Mouse (Mus musculus): ENCODE results near the gene Fbxo47. TPM values are rescaled to one million over a fixed set of nuclear protein-coding genes. Genes with fewer than 3 reads are reported as not detected.
"Not testable (repeated sequence)": the region's sequence is repeated elsewhere in the genome, so short reads cannot be mapped to it uniquely, and the experiment has no call there.

Gene Fbxo47
- polyA plus RNA-seq, 1 experiment from 2014 or later, result 0.26 TPM

DNA sequence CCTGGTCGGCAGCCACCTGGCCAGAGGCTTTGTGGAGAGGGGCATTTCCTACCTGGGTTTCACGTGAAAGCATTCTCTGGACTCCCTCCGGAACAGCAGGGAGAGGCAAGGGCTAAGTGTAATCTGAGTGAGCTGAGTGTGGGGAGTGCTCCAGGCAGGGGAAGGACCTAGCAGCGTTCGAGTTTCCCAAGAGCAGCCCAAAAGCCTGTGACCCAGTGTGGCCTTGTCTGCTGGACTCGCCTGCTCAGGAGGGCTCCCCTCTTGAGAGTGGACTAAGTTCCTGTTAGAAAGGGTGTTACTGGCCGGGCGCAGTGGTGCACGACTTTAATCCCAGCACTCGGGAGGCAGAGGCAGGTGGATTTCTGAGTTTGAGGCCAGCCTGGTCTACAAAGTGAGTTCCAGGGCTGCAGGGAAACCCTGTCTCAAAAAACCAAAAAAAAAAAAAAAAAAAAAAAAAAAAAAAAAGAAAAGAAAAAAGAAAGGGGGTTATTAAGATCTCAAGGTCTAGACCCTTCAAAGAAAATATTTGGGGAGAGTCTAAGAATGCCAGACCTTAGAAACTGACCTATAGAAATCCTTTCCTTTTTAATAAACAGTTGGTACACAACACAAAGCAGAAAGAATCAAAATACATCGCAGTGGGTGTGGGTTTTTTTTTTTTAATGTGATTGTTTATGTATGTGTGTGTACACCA is 44.4 kb downstream of the Fbxo47 start:
- peaks cover 4% of the 10 kb centered on the region; the same call in 1 of the 2 replicates for H3K4me1 ChIP-seq (ENCODE audit: control insufficient read depth, insufficient read depth, low read length)
- H3K9me3 ChIP-seq (ENCODE audit: control insufficient read depth, low read length), result no peaks in the 10 kb centered on the region
- 56% methylated on average over 11 of the region's 11 CpGs for WGBS
- H3K4me3 ChIP-seq (ENCODE audit: low read length), result no peak overlapping the region
- no peak overlapping the region for H3K4me2 ChIP-seq (ENCODE audit: low read depth, low read length)
- H3K36me3 ChIP-seq (ENCODE audit: control insufficient read depth, insufficient read depth, low read length), result peaks cover 6% of the 10 kb centered on the region
- 0 out of 2 replicates have a peak overlapping the region, but pooled peaks have one; percentile 51 for H3K27ac ChIP-seq (ENCODE audit: low read length)
- no peaks in the 10 kb centered on the region for H3K27me3 ChIP-seq (replicated peaks; ENCODE audit: control insufficient read depth, insufficient read depth, low read length)
- no peak overlapping the region for H3K9ac ChIP-seq (ENCODE audit: low read depth, low read length)
- ATAC-seq, result no peak

DNA sequence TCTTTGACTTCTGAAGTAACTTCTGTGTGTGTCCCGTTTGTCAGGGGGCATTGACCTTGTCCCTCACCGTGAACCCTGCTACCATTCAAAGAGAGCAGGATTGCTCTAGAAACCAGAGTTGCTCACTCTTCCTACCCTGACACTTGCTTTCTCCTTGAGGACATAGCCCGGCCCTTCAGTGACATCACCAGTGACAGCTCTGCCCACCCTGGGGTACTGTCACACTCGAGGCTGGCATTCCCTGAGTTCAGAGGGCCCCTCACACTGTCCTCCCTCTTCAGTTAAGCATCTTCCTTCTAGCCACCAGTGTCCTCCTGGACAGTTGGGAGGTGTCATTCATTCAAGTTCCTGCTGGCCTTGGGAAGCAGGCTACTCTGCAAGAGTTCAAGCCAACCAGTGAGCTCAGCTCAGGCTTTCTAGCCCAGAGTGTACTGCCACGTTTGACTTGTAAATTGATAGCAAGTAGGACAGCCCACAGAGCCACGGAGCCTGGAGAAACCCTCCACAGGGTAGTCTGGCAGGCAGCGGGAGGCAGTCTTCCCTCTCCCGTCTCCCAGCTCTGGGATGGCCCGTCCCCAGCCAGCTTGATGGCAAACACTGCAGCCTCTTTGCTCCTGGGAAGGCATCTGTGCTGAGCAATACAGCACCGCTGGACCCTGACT is 45.0 kb downstream of the Fbxo47 start:
- Histone ChIP-seq H3K9ac (ENCODE audit: low read depth, low read length) (no peak overlapping the region), H3K4me3 (ENCODE audit: low read length) (no peak overlapping the region), H3K36me3 (ENCODE audit: control insufficient read depth, insufficient read depth, low read length) (peaks cover 12% of the 10 kb centered on the region), H3K9me3 (ENCODE audit: control insufficient read depth, low read length) (no peaks in the 10 kb centered on the region), H3K27ac (ENCODE audit: low read length) (0 out of 2 replicates have a peak overlapping the region, but pooled peaks have one; percentile 51), H3K27me3 (replicated peaks; ENCODE audit: control insufficient read depth, insufficient read depth, low read length) (no peaks in the 10 kb centered on the region), H3K4me2 (ENCODE audit: low read depth, low read length) (no peak overlapping the region), H3K4me1 (ENCODE audit: control insufficient read depth, insufficient read depth, low read length) (peaks cover 4% of the 10 kb centered on the region; the same call in 1 of the 2 replicates)
- WGBS, result 39% methylated on average over 10 of the region's 10 CpGs
- ATAC-seq, result peak; percentile 19; the same call in 1 of the 2 replicates

DNA sequence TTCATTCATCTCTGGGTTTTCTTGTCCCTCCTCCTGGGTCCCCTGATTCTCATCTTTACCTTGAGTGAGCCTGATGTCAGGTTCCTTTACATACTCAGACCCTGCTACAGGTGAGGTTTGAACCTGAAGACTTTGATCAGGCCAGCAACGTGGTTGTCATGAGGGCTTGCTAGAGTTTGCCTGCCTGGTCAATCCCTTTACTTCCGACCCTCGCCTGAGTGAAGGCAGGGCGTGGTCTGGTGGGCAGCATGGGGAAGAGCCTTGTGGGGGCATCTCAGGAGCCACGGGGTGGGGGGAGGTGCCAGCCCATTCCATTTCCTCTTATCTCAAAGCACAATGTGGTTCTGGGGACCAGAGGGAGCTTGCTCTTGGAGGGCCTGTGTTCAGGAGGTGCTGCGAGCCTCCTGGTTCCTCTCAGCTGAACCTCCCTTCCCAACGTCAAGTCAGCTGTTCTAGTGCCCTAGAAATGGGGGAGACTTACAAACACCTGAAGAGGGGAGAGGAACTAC is 46.3 kb downstream of the Fbxo47 start:
- Histone ChIP-seq H3K4me2 (ENCODE audit: low read depth, low read length) (no peak overlapping the region), H3K36me3 (ENCODE audit: control insufficient read depth, insufficient read depth, low read length) (peaks cover 13% of the 10 kb centered on the region), H3K9me3 (ENCODE audit: control insufficient read depth, low read length) (no peaks in the 10 kb centered on the region), H3K27ac (ENCODE audit: low read length) (no peak overlapping the region), H3K27me3 (replicated peaks; ENCODE audit: control insufficient read depth, insufficient read depth, low read length) (no peaks in the 10 kb centered on the region), H3K9ac (ENCODE audit: low read depth, low read length) (no peak overlapping the region), H3K4me1 (ENCODE audit: control insufficient read depth, insufficient read depth, low read length) (peaks cover 4% of the 10 kb centered on the region; the same call in 1 of the 2 replicates), H3K4me3 (ENCODE audit: low read length) (no peak overlapping the region)
- WGBS, result 81% methylated on average over 7 of the region's 7 CpGs
- no peak for ATAC-seq

DNA sequence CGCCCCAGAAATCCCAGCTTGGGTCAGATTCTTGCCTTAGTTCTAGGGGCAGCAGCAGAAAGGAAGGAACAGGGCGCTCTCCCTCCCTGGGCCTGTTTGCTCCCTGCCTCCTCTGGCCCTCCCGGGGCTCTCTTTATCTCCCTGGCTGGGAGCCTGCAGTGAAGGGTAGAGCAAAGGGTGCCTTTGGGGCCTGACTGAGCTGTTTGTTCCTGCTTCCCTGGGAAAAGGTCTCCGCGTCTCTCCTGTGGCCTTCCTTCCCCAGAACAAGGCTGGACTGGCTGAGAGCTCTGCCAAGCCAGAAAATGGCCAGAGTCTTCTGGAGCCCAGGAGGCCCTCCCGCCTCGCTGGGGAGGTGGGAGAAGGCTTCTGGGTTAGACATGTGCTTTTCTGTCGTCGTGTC is 46.9 kb downstream of the Fbxo47 start:
- not testable (repeated sequence) for H3K4me2 ChIP-seq (ENCODE audit: low read depth, low read length); H3K9ac ChIP-seq (ENCODE audit: low read depth, low read length); H3K4me3 ChIP-seq (ENCODE audit: low read length); H3K27me3 ChIP-seq (replicated peaks; ENCODE audit: control insufficient read depth, insufficient read depth, low read length); H3K4me1 ChIP-seq (ENCODE audit: control insufficient read depth, insufficient read depth, low read length); H3K27ac ChIP-seq (ENCODE audit: low read length); H3K9me3 ChIP-seq (ENCODE audit: control insufficient read depth, low read length)
- WGBS, result 79% methylated on average over 9 of the region's 9 CpGs
- ATAC-seq, result peak; percentile 24
- H3K36me3 ChIP-seq (ENCODE audit: control insufficient read depth, insufficient read depth, low read length), result peaks cover 19% of the 10 kb centered on the region

DNA sequence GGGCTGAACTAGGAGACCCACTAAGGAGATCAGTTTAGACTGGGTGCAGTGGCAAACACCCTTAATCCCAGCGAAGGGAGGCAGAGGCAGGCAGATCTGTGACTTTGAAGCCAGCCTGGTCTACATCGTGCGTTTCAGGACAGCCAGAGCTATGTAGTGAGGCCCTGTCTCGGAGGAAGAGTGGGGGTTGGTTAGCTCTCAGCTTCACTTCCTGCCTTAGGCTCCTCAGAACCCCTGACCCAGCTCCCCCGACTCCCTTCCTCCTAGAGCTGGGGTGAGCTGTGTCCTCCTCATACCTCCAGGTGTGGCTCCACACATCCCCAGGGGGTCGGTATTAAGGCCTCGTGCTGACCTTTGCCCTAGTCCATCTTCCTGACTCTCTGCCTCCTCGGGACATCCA is 47.4 kb downstream of the Fbxo47 start:
- Histone ChIP-seq H3K27me3 (replicated peaks; ENCODE audit: control insufficient read depth, insufficient read depth, low read length) (no peaks in the 10 kb centered on the region), H3K27ac (ENCODE audit: low read length) (no peak overlapping the region; the same call in 1 of the 2 replicates), H3K36me3 (ENCODE audit: control insufficient read depth, insufficient read depth, low read length) (peaks cover 19% of the 10 kb centered on the region), H3K4me1 (ENCODE audit: control insufficient read depth, insufficient read depth, low read length) (no peaks in the 10 kb centered on the region), H3K4me2 (ENCODE audit: low read depth, low read length) (no peak overlapping the region), H3K4me3 (ENCODE audit: low read length) (no peak overlapping the region), H3K9ac (ENCODE audit: low read depth, low read length) (no peak overlapping the region), H3K9me3 (ENCODE audit: control insufficient read depth, low read length) (no peaks in the 10 kb centered on the region)
- no peak for ATAC-seq
- 58% methylated on average over 8 of the region's 8 CpGs for WGBS

DNA sequence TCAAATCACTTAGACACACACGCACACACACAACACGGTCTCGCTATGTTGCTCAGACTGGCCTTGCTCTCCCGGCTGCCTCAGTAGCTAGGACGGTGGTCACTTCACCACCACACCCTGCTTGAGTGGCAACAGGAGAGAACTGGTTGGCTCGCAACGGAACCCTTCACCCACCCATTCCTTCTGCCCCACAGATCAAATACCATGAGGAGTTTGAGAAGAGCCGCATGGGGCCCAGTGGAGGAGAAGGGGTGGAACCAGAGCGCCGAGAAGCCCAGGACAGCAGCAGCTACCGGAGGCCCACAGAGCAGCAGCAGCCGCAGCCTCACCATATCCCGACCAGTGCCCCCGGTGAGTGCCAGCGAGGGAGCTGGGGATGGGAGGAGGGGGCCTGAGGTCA is 50.6 kb downstream of the Fbxo47 start:
- Histone ChIP-seq H3K9ac (ENCODE audit: low read depth, low read length) (no peak overlapping the region), H3K4me1 (ENCODE audit: control insufficient read depth, insufficient read depth, low read length) (no peaks in the 10 kb centered on the region; the same call in 1 of the 2 replicates), H3K4me2 (ENCODE audit: low read depth, low read length) (no peak overlapping the region), H3K4me3 (ENCODE audit: low read length) (no peak overlapping the region), H3K27me3 (replicated peaks; ENCODE audit: control insufficient read depth, insufficient read depth, low read length) (no peaks in the 10 kb centered on the region), H3K27ac (ENCODE audit: low read length) (no peak overlapping the region), H3K36me3 (ENCODE audit: control insufficient read depth, insufficient read depth, low read length) (peaks cover 26% of the 10 kb centered on the region), H3K9me3 (ENCODE audit: control insufficient read depth, low read length) (no peaks in the 10 kb centered on the region)
- 88% methylated on average over 15 of the region's 15 CpGs for WGBS
- ATAC-seq, result no peak

DNA sequence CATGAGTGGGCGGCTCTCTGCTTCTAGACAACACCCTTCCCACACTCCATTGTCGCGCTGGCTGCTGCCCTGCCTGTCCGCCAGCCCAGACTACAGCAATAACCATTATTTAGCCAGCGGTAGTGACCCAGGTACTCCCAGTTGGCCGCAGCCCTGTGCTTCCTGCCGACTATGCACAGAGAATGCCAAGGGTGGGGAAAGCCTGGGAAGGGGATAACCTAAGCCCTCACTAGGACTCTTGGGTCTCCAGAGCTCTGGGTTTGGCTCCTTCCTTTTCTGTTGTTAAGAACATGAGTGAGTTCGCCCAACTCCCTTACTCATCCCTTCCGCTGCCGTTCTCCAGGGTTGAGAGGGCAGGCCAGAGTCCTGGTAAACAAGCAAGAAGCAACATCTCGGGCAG is 52.0 kb downstream of the Fbxo47 start:
- peaks cover 26% of the 10 kb centered on the region for H3K36me3 ChIP-seq (ENCODE audit: control insufficient read depth, insufficient read depth, low read length)
- peaks cover 3% of the 10 kb centered on the region; the same call in 1 of the 2 replicates for H3K4me1 ChIP-seq (ENCODE audit: control insufficient read depth, insufficient read depth, low read length)
- H3K4me2 ChIP-seq (ENCODE audit: low read depth, low read length), result no peak overlapping the region
- no peak overlapping the region for H3K9ac ChIP-seq (ENCODE audit: low read depth, low read length)
- WGBS, result 74% methylated on average over 11 of the region's 11 CpGs
- no peak overlapping the region for H3K4me3 ChIP-seq (ENCODE audit: low read length)
- no peak for ATAC-seq
- no peaks in the 10 kb centered on the region for H3K27me3 ChIP-seq (replicated peaks; ENCODE audit: control insufficient read depth, insufficient read depth, low read length)
- no peak overlapping the region for H3K27ac ChIP-seq (ENCODE audit: low read length)
- no peaks in the 10 kb centered on the region for H3K9me3 ChIP-seq (ENCODE audit: control insufficient read depth, low read length)

DNA sequence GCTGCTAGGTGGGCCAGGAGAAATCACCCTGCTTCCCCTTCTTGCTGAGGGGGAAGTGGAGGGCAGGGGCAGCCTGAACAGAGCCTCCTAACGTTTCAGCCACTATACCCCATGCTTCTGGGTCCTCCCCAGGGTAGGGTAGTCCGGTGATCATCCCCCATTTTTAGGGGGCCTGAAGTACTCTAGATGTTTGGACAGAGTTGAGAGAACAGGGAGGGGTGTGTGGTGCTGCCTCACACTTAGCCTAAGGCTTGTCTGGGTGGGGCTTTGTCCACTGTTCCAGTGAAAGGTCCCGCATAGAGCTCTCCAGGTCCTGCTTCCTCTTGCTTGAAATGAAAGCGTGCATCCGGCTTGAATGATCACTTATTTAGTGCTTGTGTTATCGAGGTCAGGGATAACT is 53.5 kb downstream of the Fbxo47 start:
- Histone ChIP-seq H3K4me3 (ENCODE audit: low read length) (no peak overlapping the region), H3K9me3 (ENCODE audit: control insufficient read depth, low read length) (no peaks in the 10 kb centered on the region), H3K9ac (ENCODE audit: low read depth, low read length) (no peak overlapping the region), H3K27me3 (replicated peaks; ENCODE audit: control insufficient read depth, insufficient read depth, low read length) (no peaks in the 10 kb centered on the region), H3K4me2 (ENCODE audit: low read depth, low read length) (no peak overlapping the region), H3K4me1 (ENCODE audit: control insufficient read depth, insufficient read depth, low read length) (peaks cover 12% of the 10 kb centered on the region), H3K36me3 (ENCODE audit: control insufficient read depth, insufficient read depth, low read length) (peaks cover 24% of the 10 kb centered on the region), H3K27ac (ENCODE audit: low read length) (peak overlapping the region; percentile 8; the same call in 1 of the 2 replicates)
- 74% methylated on average over 6 of the region's 6 CpGs for WGBS
- no peak for ATAC-seq

DNA sequence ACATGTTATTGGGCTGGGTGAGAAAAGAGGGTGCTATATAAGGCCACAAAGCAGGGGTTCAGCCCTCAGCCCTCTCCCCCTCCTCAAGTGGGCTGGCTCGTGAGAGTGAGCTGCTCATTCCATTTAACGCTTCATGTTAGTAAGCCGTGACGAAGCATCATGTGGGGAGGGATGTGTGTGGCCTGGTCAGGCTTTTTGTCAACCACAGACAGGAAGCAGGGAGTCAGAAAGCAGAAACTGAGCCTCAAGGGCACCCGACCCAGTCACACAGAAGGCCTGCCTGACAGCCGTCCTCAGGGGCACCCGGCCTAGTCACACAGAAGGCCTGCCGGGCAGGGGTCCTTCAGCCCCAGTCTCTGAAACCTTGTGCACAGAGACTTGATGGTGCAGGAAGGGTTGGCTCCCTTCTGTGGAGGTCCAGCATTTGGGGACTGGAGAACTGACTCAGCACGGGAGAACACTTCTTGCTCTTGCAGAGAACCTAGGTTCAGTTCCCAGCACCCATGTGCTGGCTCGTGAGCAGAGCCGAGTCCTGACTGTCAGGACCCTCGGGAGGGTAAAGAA is 54.0 kb downstream of the Fbxo47 start:
- Histone ChIP-seq H3K4me1 (ENCODE audit: control insufficient read depth, insufficient read depth, low read length) (peaks cover 17% of the 10 kb centered on the region), H3K27ac (ENCODE audit: low read length) (peak overlapping the region; percentile 8; the same call in 1 of the 2 replicates), H3K4me3 (ENCODE audit: low read length) (no peak overlapping the region), H3K9ac (ENCODE audit: low read depth, low read length) (no peak overlapping the region), H3K36me3 (ENCODE audit: control insufficient read depth, insufficient read depth, low read length) (peaks cover 29% of the 10 kb centered on the region), H3K9me3 (ENCODE audit: control insufficient read depth, low read length) (no peaks in the 10 kb centered on the region), H3K27me3 (replicated peaks; ENCODE audit: control insufficient read depth, insufficient read depth, low read length) (no peaks in the 10 kb centered on the region), H3K4me2 (ENCODE audit: low read depth, low read length) (no peak overlapping the region)
- 77% methylated on average over 12 of the region's 12 CpGs for WGBS
- no peak for ATAC-seq
